Mouse (Mus musculus): ENCODE results near the gene Olfr683. TPM values are rescaled to one million over a fixed set of nuclear protein-coding genes. Genes with fewer than 3 reads are reported as not detected.
"Not testable (repeated sequence)": the region's sequence is repeated elsewhere in the genome, so short reads cannot be mapped to it uniquely, and the experiment has no call there.

Gene Olfr683
- polyA plus RNA-seq (2015; fragmentation: Nextera tagmentation; extraction: Ambion mirVana): not detected in 2 replicates

- ATAC-seq: no peak
- Histone ChIP-seq H3K36me3 (ENCODE audit: control insufficient read depth, insufficient read depth, low read length) (no peaks in the 10 kb centered on the region), H3K4me3 (ENCODE audit: low read length) (no peak within 1 kb of the TSS), H3K4me2 (ENCODE audit: low read length) (no peak within 1 kb of the TSS), H3K27ac (ENCODE audit: low read depth, low read length) (no peak within 1 kb of the TSS), H3K4me1 (ENCODE audit: control insufficient read depth, insufficient read depth, low read depth, low read length) (no peaks in the 10 kb centered on the region), H3K9me3 (ENCODE audit: control insufficient read depth, low read length) (no peaks in the 10 kb centered on the region), H3K9ac (ENCODE audit: low read depth, low read length) (no peak within 1 kb of the TSS), H3K27me3 (replicated peaks; ENCODE audit: control insufficient read depth, insufficient read depth, low read length) (no peaks in the 10 kb centered on the region)
- WGBS: 52% methylated on average over 1 of the region's 1 CpGs
Measured at GRCm38 (mm10) chr7:105146912-105147311, at the start of gene Olfr683. Olfr683 (minus strand) TSS chr7:105147012.

- WGBS: 92% methylated on average over 1 of the region's 1 CpGs
- ATAC-seq: no peak
- Histone ChIP-seq H3K9me3 (ENCODE audit: control insufficient read depth, low read length) (no peaks in the 10 kb centered on the region), H3K4me1 (ENCODE audit: control insufficient read depth, insufficient read depth, low read depth, low read length) (no peaks in the 10 kb centered on the region), H3K27me3 (replicated peaks; ENCODE audit: control insufficient read depth, insufficient read depth, low read length) (no peaks in the 10 kb centered on the region), H3K36me3 (ENCODE audit: control insufficient read depth, insufficient read depth, low read length) (no peaks in the 10 kb centered on the region), H3K9ac (ENCODE audit: low read depth, low read length) (no peak within 1 kb of the TSS), H3K4me3 (ENCODE audit: low read length) (no peak within 1 kb of the TSS), H3K27ac (ENCODE audit: low read depth, low read length) (no peak within 1 kb of the TSS), H3K4me2 (ENCODE audit: low read length) (no peak within 1 kb of the TSS)
Measured at GRCm38 (mm10) chr7:105185912-105186311, 39.1 kb upstream of the Olfr683 start, which contains the start of gene Olfr685. Olfr685 (minus strand) TSS chr7:105186012.

- peak; percentile 79; the same call in 1 of the 2 replicates for ATAC-seq
- H3K9me3 ChIP-seq (ENCODE audit: control insufficient read depth, low read length): no peaks in the 10 kb centered on the region
Measured at GRCm38 (mm10) chr7:105170773-105171172, 24.0 kb upstream of the Olfr683 start.

GRCm38 (mm10) chr7:105163553-105163952, 16.7 kb upstream of the Olfr683 start, which contains the start of gene Olfr684:
Olfr684 (minus strand) TSS chr7:105163653.
- Histone ChIP-seq H3K4me1 (ENCODE audit: control insufficient read depth, insufficient read depth, low read depth, low read length) (no peaks in the 10 kb centered on the region), H3K4me2 (ENCODE audit: low read length) (no peak within 1 kb of the TSS), H3K9me3 (ENCODE audit: control insufficient read depth, low read length) (no peaks in the 10 kb centered on the region), H3K36me3 (ENCODE audit: control insufficient read depth, insufficient read depth, low read length) (no peaks in the 10 kb centered on the region), H3K9ac (ENCODE audit: low read depth, low read length) (no peak within 1 kb of the TSS), H3K27me3 (replicated peaks; ENCODE audit: control insufficient read depth, insufficient read depth, low read length) (no peaks in the 10 kb centered on the region), H3K27ac (ENCODE audit: low read depth, low read length) (no peak within 1 kb of the TSS), H3K4me3 (ENCODE audit: low read length) (no peak within 1 kb of the TSS)
- ATAC-seq: no peak
- 67% methylated on average over 1 of the region's 1 CpGs for WGBS

More at GRCm38 (mm10) chr7:105170773-105171172, 24.0 kb upstream of the Olfr683 start:
- no peaks in the 10 kb centered on the region for H3K4me1 ChIP-seq (ENCODE audit: control insufficient read depth, insufficient read depth, low read depth, low read length)
- WGBS: 57% methylated on average over 4 of the region's 4 CpGs
- no peak overlapping the region for H3K4me2 ChIP-seq (ENCODE audit: low read length)
- H3K27me3 ChIP-seq (replicated peaks; ENCODE audit: control insufficient read depth, insufficient read depth, low read length): no peaks in the 10 kb centered on the region
- H3K36me3 ChIP-seq (ENCODE audit: control insufficient read depth, insufficient read depth, low read length): no peaks in the 10 kb centered on the region
- no peak overlapping the region for H3K4me3 ChIP-seq (ENCODE audit: low read length)
- H3K9ac ChIP-seq (ENCODE audit: low read depth, low read length): no peak overlapping the region
- no peak overlapping the region for H3K27ac ChIP-seq (ENCODE audit: low read depth, low read length)

- no peak overlapping the region for H3K27ac ChIP-seq (ENCODE audit: low read depth, low read length)
- no peaks in the 10 kb centered on the region for H3K36me3 ChIP-seq (ENCODE audit: control insufficient read depth, insufficient read depth, low read length)
- WGBS: 79% methylated on average over 2 of the region's 2 CpGs
- H3K9ac ChIP-seq (ENCODE audit: low read depth, low read length): no peak overlapping the region
- no peak overlapping the region for H3K4me2 ChIP-seq (ENCODE audit: low read length)
- no peaks in the 10 kb centered on the region for H3K4me1 ChIP-seq (ENCODE audit: control insufficient read depth, insufficient read depth, low read depth, low read length)
- H3K9me3 ChIP-seq (ENCODE audit: control insufficient read depth, low read length): no peaks in the 10 kb centered on the region
- H3K27me3 ChIP-seq (replicated peaks; ENCODE audit: control insufficient read depth, insufficient read depth, low read length): no peaks in the 10 kb centered on the region
- no peak overlapping the region for H3K4me3 ChIP-seq (ENCODE audit: low read length)
- no peak for ATAC-seq
Measured at GRCm38 (mm10) chr7:105141275-105141674, 5.5 kb downstream of the Olfr683 start.

- ATAC-seq: no peak
- Histone ChIP-seq H3K9me3 (ENCODE audit: control insufficient read depth, low read length) (no peaks in the 10 kb centered on the region), H3K9ac (ENCODE audit: low read depth, low read length) (no peak within 1 kb of the TSS), H3K27me3 (replicated peaks; ENCODE audit: control insufficient read depth, insufficient read depth, low read length) (no peaks in the 10 kb centered on the region), H3K27ac (ENCODE audit: low read depth, low read length) (no peak within 1 kb of the TSS), H3K4me1 (ENCODE audit: control insufficient read depth, insufficient read depth, low read depth, low read length) (no peaks in the 10 kb centered on the region), H3K36me3 (ENCODE audit: control insufficient read depth, insufficient read depth, low read length) (no peaks in the 10 kb centered on the region), H3K4me3 (ENCODE audit: low read length) (no peak within 1 kb of the TSS), H3K4me2 (ENCODE audit: low read length) (no peak within 1 kb of the TSS)
Measured at GRCm38 (mm10) chr7:105116536-105116935, 30.3 kb downstream of the Olfr683 start, which contains the start of gene Olfr681. Olfr681 (plus strand) TSS chr7:105116836.

GRCm38 (mm10) chr7:105092717-105093116, 54.1 kb downstream of the Olfr683 start, which contains the start of gene Olfr680-ps1:
Olfr680-ps1 (minus strand) TSS chr7:105092817.
- H3K4me2 ChIP-seq (ENCODE audit: low read length): not testable (repeated sequence)

More at GRCm38 (mm10) chr7:105092717-105093116, 54.1 kb downstream of the Olfr683 start, which contains the start of gene Olfr680-ps1:
- not testable (repeated sequence) for H3K27ac ChIP-seq (ENCODE audit: low read depth, low read length); H3K9ac ChIP-seq (ENCODE audit: low read depth, low read length); H3K4me3 ChIP-seq (ENCODE audit: low read length); H3K9me3 ChIP-seq (ENCODE audit: control insufficient read depth, low read length); H3K27me3 ChIP-seq (replicated peaks; ENCODE audit: control insufficient read depth, insufficient read depth, low read length); H3K4me1 ChIP-seq (ENCODE audit: control insufficient read depth, insufficient read depth, low read depth, low read length); ATAC-seq; H3K36me3 ChIP-seq (ENCODE audit: control insufficient read depth, insufficient read depth, low read length)

Other genes with a start within 250 kb of the Olfr683 start
- not detected in 2 replicates for gene Olfr667, start 225.5 kb downstream of the Olfr683 start, polyA plus RNA-seq (2015; fragmentation: Nextera tagmentation; extraction: Ambion mirVana)
- gene Olfr668, start 219.0 kb downstream of the Olfr683 start, polyA plus RNA-seq (2015; fragmentation: Nextera tagmentation; extraction: Ambion mirVana): not detected in 2 replicates
- gene Olfr669, start 212.8 kb downstream of the Olfr683 start, polyA plus RNA-seq (2015; fragmentation: Nextera tagmentation; extraction: Ambion mirVana): not detected in 2 replicates
- gene Olfr670, start 184.4 kb downstream of the Olfr683 start, polyA plus RNA-seq (2015; fragmentation: Nextera tagmentation; extraction: Ambion mirVana): not detected in 2 replicates
- not detected in 2 replicates for gene Olfr671, start 167.9 kb downstream of the Olfr683 start, polyA plus RNA-seq (2015; fragmentation: Nextera tagmentation; extraction: Ambion mirVana)
- not detected in 2 replicates for gene Olfr672, start 145.0 kb downstream of the Olfr683 start, polyA plus RNA-seq (2015; fragmentation: Nextera tagmentation; extraction: Ambion mirVana)
- gene Olfr675, start 118.6 kb downstream of the Olfr683 start, polyA plus RNA-seq (2015; fragmentation: Nextera tagmentation; extraction: Ambion mirVana): not detected in 2 replicates
- gene Olfr676, start 114.3 kb downstream of the Olfr683 start, polyA plus RNA-seq (2015; fragmentation: Nextera tagmentation; extraction: Ambion mirVana): not detected in 2 replicates
- not detected in 2 replicates for gene Olfr677, start 95.6 kb downstream of the Olfr683 start, polyA plus RNA-seq (2015; fragmentation: Nextera tagmentation; extraction: Ambion mirVana)
- gene Olfr678, start 82.5 kb downstream of the Olfr683 start, polyA plus RNA-seq (2015; fragmentation: Nextera tagmentation; extraction: Ambion mirVana): not detected in 2 replicates
- not detected in 2 replicates for gene Olfr679, start 65.8 kb downstream of the Olfr683 start, polyA plus RNA-seq (2015; fragmentation: Nextera tagmentation; extraction: Ambion mirVana)
- gene Olfr680-ps1, start 54.2 kb downstream of the Olfr683 start, polyA plus RNA-seq (2015; fragmentation: Nextera tagmentation; extraction: Ambion mirVana): not detected in 2 replicates
- gene Olfr681, start 30.2 kb downstream of the Olfr683 start, polyA plus RNA-seq (2015; fragmentation: Nextera tagmentation; extraction: Ambion mirVana): not detected in 2 replicates
- not detected in 2 replicates for gene Olfr684, start 16.6 kb upstream of the Olfr683 start, polyA plus RNA-seq (2015; fragmentation: Nextera tagmentation; extraction: Ambion mirVana)
- gene Olfr685, start 39.0 kb upstream of the Olfr683 start, polyA plus RNA-seq (2015; fragmentation: Nextera tagmentation; extraction: Ambion mirVana): not detected in 2 replicates
- gene Olfr686, start 60.5 kb upstream of the Olfr683 start, polyA plus RNA-seq (2015; fragmentation: Nextera tagmentation; extraction: Ambion mirVana): not detected in 2 replicates
- not detected in 2 replicates for gene Olfr688, start 141.1 kb upstream of the Olfr683 start, polyA plus RNA-seq (2015; fragmentation: Nextera tagmentation; extraction: Ambion mirVana)
- gene Olfr689, start 164.2 kb upstream of the Olfr683 start, polyA plus RNA-seq (2015; fragmentation: Nextera tagmentation; extraction: Ambion mirVana): not detected in 2 replicates
- not detected in 2 replicates for gene Olfr690, start 187.1 kb upstream of the Olfr683 start, polyA plus RNA-seq (2015; fragmentation: Nextera tagmentation; extraction: Ambion mirVana)
- 0.18 and 0.44 TPM in 2 replicates for gene Olfr691, start 195.3 kb upstream of the Olfr683 start, polyA plus RNA-seq (2015; fragmentation: Nextera tagmentation; extraction: Ambion mirVana)
- not detected in 2 replicates for gene Olfr692, start 221.2 kb upstream of the Olfr683 start, polyA plus RNA-seq (2015; fragmentation: Nextera tagmentation; extraction: Ambion mirVana)
- not detected in 2 replicates for gene Gm5901, start 228.0 kb upstream of the Olfr683 start, polyA plus RNA-seq (2015; fragmentation: Nextera tagmentation; extraction: Ambion mirVana)

All from hindbrain, embryonic 16.5 days (tissue).